Mouse (Mus musculus): ENCODE measurements at regions not wholly inside any gene's neighbourhood (a gene's known extent, or its start where the extent isn't known, plus 50 kb on each side); places are given as distances from the start of the nearest gene placed in this dataset.

GRCm38 (mm10) chr14:91539181-91539580 is 2351.3 kb downstream of the Pcdh9 start:
- no peak overlapping the region for H3K27ac ChIP-seq (ENCODE audit: insufficient read depth, low read depth, low read length, poor library complexity, severe bottlenecking)
- in situ Hi-C loops (cut with MboI; ENCODE audit: low sequenced_read_pairs in 2 of 2, unreplicated experiment in 2 of 2): no loop called here
- no peaks in the 10 kb centered on the region for H3K36me3 ChIP-seq (ENCODE audit: control insufficient read depth, insufficient read depth, low read length, poor library complexity, severe bottlenecking)
- TF ChIP-seq ZNF384 (IDR thresholded peaks at IDR 0.05; ENCODE audit: low read depth, low read length) (no peak), HCFC1 (IDR thresholded peaks at IDR 0.05; ENCODE audit: borderline replicate concordance, insufficient read depth, low read length) (no peak), CHD2 (IDR thresholded peaks at IDR 0.05; ENCODE audit: low read depth, low read length) (no peak), ZC3H11A (IDR thresholded peaks at IDR 0.05; ENCODE audit: borderline replicate concordance, low read depth, low read length) (no peak), MAFK (IDR thresholded peaks at IDR 0.05; ENCODE audit: insufficient read depth, low read depth, low read length) (no peak)
- no peaks in the 10 kb centered on the region for H3K4me1 ChIP-seq (ENCODE audit: control insufficient read depth in 2 of 2, insufficient read depth in 2 of 2, low read length in 2 of 2, poor library complexity in 1 of 2)
- no peak overlapping the region for H3K9ac ChIP-seq (ENCODE audit: insufficient read depth, low read depth, low read length, poor library complexity, severe bottlenecking)
- no peak for DNase-seq (ENCODE audit: low read depth, low spot score)
- no peaks in the 10 kb centered on the region for H3K9me3 ChIP-seq (ENCODE audit: control insufficient read depth, insufficient read depth, low read depth, low read length)
- H3K4me3 ChIP-seq (ENCODE audit: insufficient read depth in 1 of 2, low read depth in 1 of 2, low read length in 2 of 2, poor library complexity in 1 of 2, severe bottlenecking in 1 of 2): no peak overlapping the region

DNA sequence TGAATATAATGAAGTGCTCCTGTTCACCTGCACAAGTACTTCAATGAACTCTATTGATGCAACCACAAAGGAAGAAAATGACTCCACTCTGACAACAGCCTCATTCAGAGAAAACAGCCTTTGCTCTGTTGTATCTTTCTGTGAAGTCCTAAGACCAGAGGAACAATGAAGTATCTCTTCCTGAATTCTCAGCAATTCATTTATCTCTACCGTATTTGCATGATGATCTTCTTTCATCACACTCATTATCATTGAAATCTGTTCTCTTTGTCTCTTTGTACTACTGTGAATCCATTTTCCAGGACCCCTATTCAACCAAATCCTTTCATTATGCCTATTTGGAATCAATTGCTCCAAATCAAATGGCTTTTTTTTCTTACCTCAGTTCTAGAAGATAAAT is 2355.5 kb downstream of the Pcdh9 start:
- 0 out of 2 replicates have a peak, but pooled peaks have one; percentile 45 for TF ChIP-seq CHD2 (IDR thresholded peaks at IDR 0.05; ENCODE audit: low read depth, low read length)
- no peak for TF ChIP-seq MAFK (IDR thresholded peaks at IDR 0.05; ENCODE audit: insufficient read depth, low read depth, low read length)
- in situ Hi-C loops (cut with MboI; ENCODE audit: low sequenced_read_pairs in 2 of 2, unreplicated experiment in 2 of 2): no loop called here
- Histone ChIP-seq H3K9me3 (ENCODE audit: control insufficient read depth, insufficient read depth, low read depth, low read length) (no peaks in the 10 kb centered on the region), H3K9ac (ENCODE audit: insufficient read depth, low read depth, low read length, poor library complexity, severe bottlenecking) (no peak overlapping the region), H3K4me3 (ENCODE audit: insufficient read depth in 1 of 2, low read depth in 1 of 2, low read length in 2 of 2, poor library complexity in 1 of 2, severe bottlenecking in 1 of 2) (no peak overlapping the region), H3K36me3 (ENCODE audit: control insufficient read depth, insufficient read depth, low read length, poor library complexity, severe bottlenecking) (no peaks in the 10 kb centered on the region), H3K27ac (ENCODE audit: insufficient read depth, low read depth, low read length, poor library complexity, severe bottlenecking) (no peak overlapping the region), H3K4me1 (ENCODE audit: control insufficient read depth in 2 of 2, insufficient read depth in 2 of 2, low read length in 2 of 2, poor library complexity in 1 of 2) (no peaks in the 10 kb centered on the region)
- DNase-seq (ENCODE audit: low read depth, low spot score): peak; percentile 16

- no peaks in the 10 kb centered on the region for H3K9me3 ChIP-seq (ENCODE audit: control insufficient read depth, insufficient read depth, low read depth, low read length)
- no peak for TF ChIP-seq CHD2 (IDR thresholded peaks at IDR 0.05; ENCODE audit: low read depth, low read length)
- no peak for TF ChIP-seq MAFK (IDR thresholded peaks at IDR 0.05; ENCODE audit: insufficient read depth, low read depth, low read length)
- no peak for TF ChIP-seq ZC3H11A (IDR thresholded peaks at IDR 0.05; ENCODE audit: borderline replicate concordance, low read depth, low read length)
- TF ChIP-seq HCFC1 (IDR thresholded peaks at IDR 0.05; ENCODE audit: borderline replicate concordance, insufficient read depth, low read length): no peak
- no peak overlapping the region for H3K4me3 ChIP-seq (ENCODE audit: insufficient read depth in 1 of 2, low read depth in 1 of 2, low read length in 2 of 2, poor library complexity in 1 of 2, severe bottlenecking in 1 of 2)
- no peak overlapping the region for H3K27ac ChIP-seq (ENCODE audit: insufficient read depth, low read depth, low read length, poor library complexity, severe bottlenecking)
- no peak for DNase-seq (ENCODE audit: low read depth, low spot score)
- no peak overlapping the region for H3K9ac ChIP-seq (ENCODE audit: insufficient read depth, low read depth, low read length, poor library complexity, severe bottlenecking)
- H3K36me3 ChIP-seq (ENCODE audit: control insufficient read depth, insufficient read depth, low read length, poor library complexity, severe bottlenecking): no peaks in the 10 kb centered on the region
- in situ Hi-C loops (cut with MboI; ENCODE audit: low sequenced_read_pairs in 2 of 2, unreplicated experiment in 2 of 2): no loop called here
- no peaks in the 10 kb centered on the region for H3K4me1 ChIP-seq (ENCODE audit: control insufficient read depth in 2 of 2, insufficient read depth in 2 of 2, low read length in 2 of 2, poor library complexity in 1 of 2)
These were observed 2392.0 kb downstream of the Pcdh9 start for GRCm38 (mm10) chr14:91498449-91498848.

- no peak overlapping the region for H3K9ac ChIP-seq (ENCODE audit: insufficient read depth, low read depth, low read length, poor library complexity, severe bottlenecking)
- H3K9me3 ChIP-seq (ENCODE audit: control insufficient read depth, insufficient read depth, low read depth, low read length): no peaks in the 10 kb centered on the region
- H3K4me1 ChIP-seq (ENCODE audit: control insufficient read depth in 2 of 2, insufficient read depth in 2 of 2, low read length in 2 of 2, poor library complexity in 1 of 2): peaks cover 6% of the 10 kb centered on the region in 2 experiments
- DNase-seq (ENCODE audit: low read depth, low spot score): peak; percentile 49
- H3K4me3 ChIP-seq (ENCODE audit: insufficient read depth in 1 of 2, low read depth in 1 of 2, low read length in 2 of 2, poor library complexity in 1 of 2, severe bottlenecking in 1 of 2): no peak overlapping the region
- peak overlapping the region; percentile 97; the same call in 1 of the 2 replicates for H3K27ac ChIP-seq (ENCODE audit: insufficient read depth, low read depth, low read length, poor library complexity, severe bottlenecking)
- H3K36me3 ChIP-seq (ENCODE audit: control insufficient read depth, insufficient read depth, low read length, poor library complexity, severe bottlenecking): no peaks in the 10 kb centered on the region
- in situ Hi-C loops (cut with MboI; ENCODE audit: low sequenced_read_pairs in 2 of 2, unreplicated experiment in 2 of 2): no loop called here
- 0 out of 2 replicates have a peak, but pooled peaks have one; percentile 45 for TF ChIP-seq CHD2 (IDR thresholded peaks at IDR 0.05; ENCODE audit: low read depth, low read length)
- TF ChIP-seq MAFK (IDR thresholded peaks at IDR 0.05; ENCODE audit: insufficient read depth, low read depth, low read length): no peak
These were observed 2412.1 kb downstream of the Pcdh9 start for GRCm38 (mm10) chr14:91478358-91478870.

DNA sequence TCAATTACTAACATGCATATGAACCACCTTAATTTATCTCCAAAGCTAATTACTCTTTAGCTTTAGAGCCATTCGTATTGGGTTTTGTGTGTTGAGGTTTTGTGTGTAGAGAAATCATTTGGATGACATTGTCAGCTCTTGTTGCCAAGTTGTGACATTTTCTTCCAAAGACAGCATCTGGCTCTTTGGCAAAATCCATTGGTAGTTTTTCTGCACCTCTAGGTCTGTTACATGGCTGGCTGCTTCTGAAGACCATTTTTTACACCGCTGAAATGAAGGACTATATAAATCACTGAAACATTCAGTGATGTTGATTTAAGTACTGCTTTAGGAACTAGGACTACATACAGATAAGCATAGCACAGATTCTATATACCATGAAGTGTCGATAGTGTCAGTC is 2426.6 kb downstream of the Pcdh9 start:
- in situ Hi-C loops (cut with MboI; ENCODE audit: low sequenced_read_pairs in 2 of 2, unreplicated experiment in 2 of 2): no loop called here

More for the DNA sequence above, 2426.6 kb downstream of the Pcdh9 start:
- no peak for TF ChIP-seq HCFC1 (IDR thresholded peaks at IDR 0.05; ENCODE audit: borderline replicate concordance, insufficient read depth, low read length)
- no peak for TF ChIP-seq ZNF384 (IDR thresholded peaks at IDR 0.05; ENCODE audit: low read depth, low read length)
- TF ChIP-seq MAFK (IDR thresholded peaks at IDR 0.05; ENCODE audit: insufficient read depth, low read depth, low read length): no peak
- no peak for TF ChIP-seq CHD2 (IDR thresholded peaks at IDR 0.05; ENCODE audit: low read depth, low read length)
- TF ChIP-seq ZC3H11A (IDR thresholded peaks at IDR 0.05; ENCODE audit: borderline replicate concordance, low read depth, low read length): no peak
- H3K9me3 ChIP-seq (ENCODE audit: control insufficient read depth, insufficient read depth, low read depth, low read length): no peaks in the 10 kb centered on the region
- DNase-seq (ENCODE audit: low read depth, low spot score): no peak
- H3K4me3 ChIP-seq (ENCODE audit: insufficient read depth in 1 of 2, low read depth in 1 of 2, low read length in 2 of 2, poor library complexity in 1 of 2, severe bottlenecking in 1 of 2): no peak overlapping the region
- H3K27ac ChIP-seq (ENCODE audit: insufficient read depth, low read depth, low read length, poor library complexity, severe bottlenecking): no peak overlapping the region
- no peak overlapping the region for H3K9ac ChIP-seq (ENCODE audit: insufficient read depth, low read depth, low read length, poor library complexity, severe bottlenecking)
- 0 out of 4 replicates have a peak, but pooled peaks cover 0 to 2% of the 10 kb centered on the region in 2 experiments for H3K4me1 ChIP-seq (ENCODE audit: control insufficient read depth in 2 of 2, insufficient read depth in 2 of 2, low read length in 2 of 2, poor library complexity in 1 of 2)
- H3K36me3 ChIP-seq (ENCODE audit: control insufficient read depth, insufficient read depth, low read length, poor library complexity, severe bottlenecking): no peaks in the 10 kb centered on the region
